Mouse (Mus musculus) heart, embryonic 11.5 days (tissue): Measurements from ENCODE around the gene Gpx2. TPM values are rescaled to one million over a fixed set of nuclear protein-coding genes. Genes with fewer than 3 reads are reported as not detected.

ENCODE experiments used
- ATAC-seq: fragments of 200-750 bp; cut with Nextera tagmentation; replicated peaks from 2 replicates; pipeline ENCODE4 v1.8.0; 2017; ENCODE audit warnings: moderate library complexity; ENCODE audit not compliant: insufficient number of reproducible peaks, low FRiP score, low TSS enrichment
- H3K27ac ChIP-seq: fragments of 300-500 bp; sonication (generic); 2 replicates; pipeline ENCODE4 v1.5.1; 2014; ENCODE audit warnings: mild to moderate bottlenecking, low read depth, low read length
- H3K27me3 ChIP-seq: fragments of 300-500 bp; sonication (generic); 2 replicates; pipeline ENCODE4 v1.6.1; 2014; ENCODE audit warnings: mild to moderate bottlenecking, low read length, mixed read lengths; ENCODE audit not compliant: control insufficient read depth, insufficient read depth
- H3K36me3 ChIP-seq: fragments of 300-500 bp; sonication (generic); 2 replicates; pipeline ENCODE4 v1.6.1; 2014; ENCODE audit warnings: mild to moderate bottlenecking, low read length, moderate library complexity, mixed read lengths; ENCODE audit not compliant: control insufficient read depth, insufficient read depth
- H3K4me1 ChIP-seq: fragments of 300-500 bp; sonication (generic); 2 replicates; pipeline ENCODE4 v1.6.1; 2014; ENCODE audit warnings: low read length; ENCODE audit not compliant: control insufficient read depth, insufficient read depth
- H3K4me2 ChIP-seq: fragments of 300-500 bp; sonication (generic); 2 replicates; pipeline ENCODE4 v1.6.1; 2014; ENCODE audit warnings: mild to moderate bottlenecking, moderate library complexity
- H3K4me3 ChIP-seq: fragments of 300-500 bp; sonication (generic); 2 replicates; pipeline ENCODE4 v1.5.1; 2014; ENCODE audit warnings: low read depth, low read length
- H3K9ac ChIP-seq: fragments of 300-500 bp; sonication (generic); 2 replicates; pipeline ENCODE4 v1.6.1; 2014; ENCODE audit warnings: mild to moderate bottlenecking, low read depth, low read length, moderate library complexity
- H3K9me3 ChIP-seq: fragments of 300-500 bp; sonication (generic); replicated peaks from 2 replicates; pipeline ENCODE4 v1.6.1; 2016; ENCODE audit warnings: low read length; ENCODE audit not compliant: control insufficient read depth
- WGBS: fragments of 180-500 bp; shearing (Covaris S2); extraction: QIAGEN DNeasy Blood & Tissue Kit; methylation state at CpG from one replicate; pipeline ENCODE4 v1.1.7; 2014; ENCODE audit not compliant: insufficient replicate concordance; 5-methylcytosine and 5-hydroxymethylcytosine counted together
- polyA plus RNA-seq: library from polyadenylated mRNA; unstranded; fragments of >200 nt; fragmentation: Nextera tagmentation; extraction: Ambion mirVana; gene quantifications from 2 replicates; pipeline ENCODE4 v1.2.1, GENCODE M21; 2014

Gene Gpx2
- 0.36 TPM in 1 of 2 replicates, not detected in the other for polyA plus RNA-seq

- no peak within 1 kb of the TSS for H3K9ac ChIP-seq
- peaks cover 9% of the 10 kb centered on the region for H3K4me1 ChIP-seq
- H3K4me3 ChIP-seq = no peak within 1 kb of the TSS
- H3K36me3 ChIP-seq = no peaks in the 10 kb centered on the region
- ATAC-seq = no peak
- WGBS = 72% methylated on average over 5 of the region's 5 CpGs
- no peak within 1 kb of the TSS for H3K27ac ChIP-seq
- H3K4me2 ChIP-seq = no peak within 1 kb of the TSS
- H3K9me3 ChIP-seq = no peaks in the 10 kb centered on the region
- H3K27me3 ChIP-seq = peaks cover 7% of the 10 kb centered on the region; the same call in 1 of the 2 replicates
Observed at GRCm38 (mm10) chr12:76795350-76795749, at the start of gene Gpx2. Gpx2 (minus strand) TSS chr12:76795554.

- Histone ChIP-seq H3K9me3 (no peaks in the 10 kb centered on the region), H3K4me1 (no peaks in the 10 kb centered on the region), H3K36me3 (no peaks in the 10 kb centered on the region), H3K27ac (no peak overlapping the region), H3K4me2 (no peak overlapping the region), H3K27me3 (no peaks in the 10 kb centered on the region), H3K9ac (no peak overlapping the region), H3K4me3 (no peak overlapping the region)
- ATAC-seq = no peak
- 80% methylated on average over 15 of the region's 15 CpGs for WGBS
Observed at GRCm38 (mm10) chr12:76844346-76845061, 49.1 kb upstream of the Gpx2 start.

GRCm38 (mm10) chr12:76840081-76840480 lies 44.7 kb upstream of the Gpx2 start:
- no peak for ATAC-seq
- Histone ChIP-seq H3K27me3 (no peaks in the 10 kb centered on the region), H3K9me3 (no peaks in the 10 kb centered on the region), H3K36me3 (no peaks in the 10 kb centered on the region), H3K27ac (no peak overlapping the region), H3K4me1 (peaks cover 7% of the 10 kb centered on the region; the same call in 1 of the 2 replicates), H3K9ac (no peak overlapping the region), H3K4me3 (no peak overlapping the region), H3K4me2 (no peak overlapping the region)
- 53% methylated on average over 6 of the region's 6 CpGs for WGBS

- no peak overlapping the region for H3K9ac ChIP-seq
- no peaks in the 10 kb centered on the region for H3K36me3 ChIP-seq
- H3K4me1 ChIP-seq = peaks cover 7% of the 10 kb centered on the region; the same call in 1 of the 2 replicates
- H3K4me3 ChIP-seq = no peak overlapping the region
- ATAC-seq = no peak
- no peak overlapping the region for H3K27ac ChIP-seq
- WGBS = 90% methylated on average over 4 of the region's 4 CpGs
- no peaks in the 10 kb centered on the region for H3K27me3 ChIP-seq
- H3K4me2 ChIP-seq = no peak overlapping the region
- H3K9me3 ChIP-seq = no peaks in the 10 kb centered on the region
Observed at GRCm38 (mm10) chr12:76839298-76839697, 43.9 kb upstream of the Gpx2 start.

GRCm38 (mm10) chr12:76837844-76838650 lies 42.7 kb upstream of the Gpx2 start:
- Histone ChIP-seq H3K4me3 (peak overlapping the region; percentile 60), H3K9ac (peak overlapping the region; percentile 82), H3K4me1 (peaks cover 7% of the 10 kb centered on the region; the same call in 1 of the 2 replicates), H3K4me2 (peak overlapping the region; percentile 68), H3K27ac (no peak overlapping the region), H3K27me3 (no peaks in the 10 kb centered on the region), H3K9me3 (no peaks in the 10 kb centered on the region), H3K36me3 (no peaks in the 10 kb centered on the region)
- peak; percentile 32; the same call in 1 of the 2 replicates for ATAC-seq
- WGBS = 10% methylated on average over 21 of the region's 21 CpGs

GRCm38 (mm10) chr12:76837101-76837843 lies 41.9 kb upstream of the Gpx2 start:
- peak; percentile 98 for ATAC-seq
- Histone ChIP-seq H3K9ac (peak overlapping the region; percentile 82), H3K4me1 (peaks cover 7% of the 10 kb centered on the region; the same call in 1 of the 2 replicates), H3K27me3 (no peaks in the 10 kb centered on the region), H3K4me3 (peak overlapping the region; percentile 60), H3K27ac (no peak overlapping the region), H3K36me3 (no peaks in the 10 kb centered on the region), H3K4me2 (peak overlapping the region; percentile 68), H3K9me3 (no peaks in the 10 kb centered on the region)
- under 1% methylated on average over 43 of the region's 43 CpGs for WGBS

GRCm38 (mm10) chr12:76832704-76833103 lies 37.4 kb upstream of the Gpx2 start:
- no peaks in the 10 kb centered on the region for H3K4me1 ChIP-seq
- no peak overlapping the region for H3K9ac ChIP-seq
- no peak overlapping the region for H3K4me2 ChIP-seq
- H3K4me3 ChIP-seq = no peak overlapping the region
- H3K9me3 ChIP-seq = no peaks in the 10 kb centered on the region
- H3K36me3 ChIP-seq = no peaks in the 10 kb centered on the region
- 5% methylated on average over 3 of the region's 3 CpGs for WGBS
- no peak for ATAC-seq
- H3K27me3 ChIP-seq = no peaks in the 10 kb centered on the region
- no peak overlapping the region for H3K27ac ChIP-seq

- Histone ChIP-seq H3K36me3 (no peaks in the 10 kb centered on the region), H3K4me2 (no peak overlapping the region), H3K9me3 (no peaks in the 10 kb centered on the region), H3K27ac (no peak overlapping the region), H3K9ac (no peak overlapping the region), H3K4me3 (no peak overlapping the region), H3K4me1 (no peaks in the 10 kb centered on the region), H3K27me3 (peaks cover 28% of the 10 kb centered on the region)
- no peak for ATAC-seq
- 72% methylated on average over 4 of the region's 4 CpGs for WGBS
Observed at GRCm38 (mm10) chr12:76825283-76825682, 29.9 kb upstream of the Gpx2 start.
